Mouse (Mus musculus) spleen, postnatal 10 days (tissue): ENCODE data around the gene H2-DMb1.
A peak's percentile ranks its signal among the peaks of the same experiment; 100 is the strongest.
"Not testable (repeated sequence)": the region's sequence is repeated elsewhere in the genome, so short reads cannot be mapped to it uniquely, and the experiment has no call there.

Experiments used
- DNase-seq, 2 experiments: peaks; one replicate each; pipeline ENCODE4 v3.0.0; 2021 to 2022; ENCODE audit warnings: low spot score in 2 of 2

Gene H2-DMb1

GRCm38 (mm10) chr17:34143033-34143432, 9.8 kb upstream of the H2-DMb1 start, which contains the start of gene H2-DMb2:
Gene H2-DMb2 (plus strand): TSS chr17:34143307.
- DNase-seq, result peak; percentile 66 to 91

GRCm38 (mm10) chr17:34143461-34143860, 9.4 kb upstream of the H2-DMb1 start:
- no peak for DNase-seq

GRCm38 (mm10) chr17:34144221-34144620, 8.7 kb upstream of the H2-DMb1 start:
- not testable (repeated sequence) for DNase-seq

- peak in 1 of 2 experiments; percentile 75 for DNase-seq
Measured at GRCm38 (mm10) chr17:34144960-34145371, 7.9 kb upstream of the H2-DMb1 start.

- DNase-seq, result no peak
Measured at GRCm38 (mm10) chr17:34155534-34155933, 2.7 kb downstream of the H2-DMb1 start.

- DNase-seq, result peak in 1 of 2 experiments; percentile 65
Measured at GRCm38 (mm10) chr17:34164202-34164895, 11.5 kb downstream of the H2-DMb1 start.

GRCm38 (mm10) chr17:34165033-34165730, 12.3 kb downstream of the H2-DMb1 start:
- peak in 1 of 2 experiments; percentile 48 for DNase-seq

GRCm38 (mm10) chr17:34169279-34169678, 16.4 kb downstream of the H2-DMb1 start:
- DNase-seq, result peak in 1 of 2 experiments; percentile 51

- DNase-seq, result no peak
Measured at GRCm38 (mm10) chr17:34170487-34170876, 17.6 kb downstream of the H2-DMb1 start.

GRCm38 (mm10) chr17:34170877-34171498, 18.1 kb downstream of the H2-DMb1 start:
- peak; percentile 78 to 89 for DNase-seq

- DNase-seq, result peak in 1 of 2 experiments; percentile 41
Measured at GRCm38 (mm10) chr17:34172528-34172927, 19.7 kb downstream of the H2-DMb1 start.

GRCm38 (mm10) chr17:34174075-34174474, 21.2 kb downstream of the H2-DMb1 start:
- peak in 1 of 2 experiments; percentile 26 for DNase-seq

GRCm38 (mm10) chr17:34177179-34177578, 24.3 kb downstream of the H2-DMb1 start:
- DNase-seq, result peak in 1 of 2 experiments; percentile 42

GRCm38 (mm10) chr17:34179019-34179418, 26.1 kb downstream of the H2-DMb1 start:
- DNase-seq, result no peak

GRCm38 (mm10) chr17:34179913-34180859, 27.3 kb downstream of the H2-DMb1 start:
- peak in 1 of 2 experiments; percentile 31 for DNase-seq

GRCm38 (mm10) chr17:34183564-34184219, 30.8 kb downstream of the H2-DMb1 start:
- DNase-seq, result no peak

GRCm38 (mm10) chr17:34185526-34185925, 32.7 kb downstream of the H2-DMb1 start:
- no peak for DNase-seq

GRCm38 (mm10) chr17:34186885-34187260, 34.0 kb downstream of the H2-DMb1 start:
- peak in 1 of 2 experiments; percentile 52 for DNase-seq

- peak; percentile 98 to 99 for DNase-seq
Measured at GRCm38 (mm10) chr17:34187261-34187916, 34.5 kb downstream of the H2-DMb1 start, which contains the start of the genes Tap1 and Psmb9. Gene Tap1 (plus strand): TSS chr17:34187553. Gene Psmb9 (minus strand): TSS chr17:34187764.

GRCm38 (mm10) chr17:34188010-34188409, 35.1 kb downstream of the H2-DMb1 start:
- peak; percentile 63 to 70 for DNase-seq
